Mouse (Mus musculus) inflammation-experienced regulatory T-cells, adult 6 months (primary cell): ENCODE data around the gene Traf2. TPM values are rescaled to one million over a fixed set of nuclear protein-coding genes. Genes with fewer than 3 reads are reported as not detected.
"Not testable (repeated sequence)": the region's sequence is repeated elsewhere in the genome, so short reads cannot be mapped to it uniquely, and the experiment has no call there.

Experiments
- ATAC-seq: one replicate; pipeline ENCODE4 v1.8.0; 2017
- polyA plus RNA-seq, 3 experiments: library from polyadenylated mRNA; unstranded; fragments of 100-300 nt; shearing (Covaris generic); gene quantifications; one replicate each; pipeline ENCODE4 v1.2.1; 2017

Gene Traf2
- polyA plus RNA-seq, 3 experiments from 2014 or later = 74.8 to 85.3 (median 76.1) TPM

DNA sequence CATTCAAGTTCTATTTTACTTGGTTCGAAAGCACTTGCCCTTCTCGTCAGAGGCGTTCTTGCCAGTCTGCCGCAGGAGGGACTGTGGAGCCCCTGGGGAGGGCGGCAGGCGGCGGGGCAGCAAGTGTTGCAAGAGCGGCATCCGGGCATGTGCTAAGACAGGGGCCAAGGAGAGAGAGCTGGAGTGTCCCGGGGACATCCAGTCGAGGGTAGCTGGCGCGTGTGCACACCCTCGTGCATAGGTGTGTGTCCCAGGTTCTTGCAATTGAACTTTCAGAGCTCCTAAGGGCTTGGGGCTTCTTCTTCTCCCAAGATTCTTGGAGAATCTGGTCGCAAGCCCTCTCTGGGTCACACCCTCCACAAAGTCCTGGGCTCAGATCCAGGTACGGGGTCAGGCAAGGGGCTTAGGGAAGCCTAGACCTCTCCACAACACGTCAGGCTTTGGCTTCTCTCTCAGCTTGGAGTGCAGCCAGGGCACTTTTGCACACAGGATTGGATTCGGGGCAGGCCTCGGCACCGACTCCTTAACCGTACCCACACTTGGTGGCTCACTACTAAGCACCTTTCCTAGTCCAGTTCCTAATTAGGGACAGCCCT, 28.8 kb upstream of the Traf2 start:
- ATAC-seq = no peak

DNA sequence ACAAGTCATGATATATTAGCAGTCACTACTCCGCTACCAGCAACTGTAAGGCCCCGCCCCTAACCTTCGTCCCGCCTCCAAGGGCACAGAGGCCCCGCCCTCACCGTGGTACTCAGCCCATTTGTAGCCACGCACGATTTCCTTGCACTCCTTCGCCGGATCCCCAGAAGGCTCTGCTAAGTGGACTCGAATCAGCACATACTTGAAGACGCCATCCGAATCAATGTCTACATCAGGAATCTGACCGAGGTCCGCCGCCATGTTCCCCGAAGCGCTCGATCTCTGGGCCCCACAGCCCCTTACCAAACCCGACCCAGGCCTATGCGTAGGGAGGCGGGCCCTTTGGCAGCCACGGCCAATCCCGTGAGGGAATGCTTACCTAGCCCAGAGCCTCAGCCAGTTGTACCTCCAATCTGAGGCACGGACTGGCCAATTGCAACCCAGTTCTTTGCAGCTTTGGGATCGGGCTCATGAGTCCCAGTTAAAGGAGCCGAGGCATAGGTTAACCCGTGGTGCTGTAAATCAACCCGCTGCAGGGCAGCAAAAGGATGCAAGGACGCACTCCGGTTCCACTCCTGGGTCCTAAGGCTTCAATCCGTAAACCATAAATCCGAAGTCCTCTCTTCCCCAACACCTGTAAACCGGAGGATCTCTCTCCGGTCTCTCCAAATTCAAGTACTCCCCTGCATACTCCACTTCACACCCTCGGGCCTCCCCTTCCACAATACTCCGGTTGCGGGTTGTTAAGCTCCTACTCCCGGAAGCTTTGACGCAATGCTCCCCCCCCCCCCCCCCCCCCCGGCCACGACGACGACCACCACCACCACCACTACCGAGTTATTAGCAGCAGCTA, 28.1 kb upstream of the Traf2 start, which contains the start of the genes Mamdc4 and Phpt1:
Gene Mamdc4, minus strand, starts transcription at position 267 of the 853 bp plus-strand sequence.
Gene Phpt1, minus strand, starts transcription at position 646 of the 853 bp plus-strand sequence.
- peak; percentile 95 for ATAC-seq

DNA sequence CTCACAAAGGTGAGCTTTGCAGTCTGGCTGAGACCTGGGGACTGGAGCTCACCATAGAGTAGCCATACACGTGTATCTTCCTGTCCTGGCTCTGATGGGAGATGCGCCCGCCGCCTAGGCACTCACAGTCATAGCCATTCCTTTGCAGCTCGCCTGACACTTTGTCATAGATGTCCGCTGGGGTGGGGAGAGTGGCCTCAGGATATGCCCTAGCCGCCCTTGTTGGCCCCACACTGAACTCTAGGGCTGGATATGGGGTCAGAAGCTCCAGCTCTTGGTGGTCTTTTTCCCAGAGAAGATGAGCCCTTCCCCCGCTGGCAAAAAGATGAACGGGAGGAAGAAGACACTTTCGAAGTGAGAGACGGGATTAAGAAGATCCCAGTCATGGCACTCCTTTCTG, 27.4 kb upstream of the Traf2 start:
- ATAC-seq = no peak

GRCm38 (mm10) chr2:25573068-25573467, 26.3 kb upstream of the Traf2 start:
- no peak for ATAC-seq

DNA sequence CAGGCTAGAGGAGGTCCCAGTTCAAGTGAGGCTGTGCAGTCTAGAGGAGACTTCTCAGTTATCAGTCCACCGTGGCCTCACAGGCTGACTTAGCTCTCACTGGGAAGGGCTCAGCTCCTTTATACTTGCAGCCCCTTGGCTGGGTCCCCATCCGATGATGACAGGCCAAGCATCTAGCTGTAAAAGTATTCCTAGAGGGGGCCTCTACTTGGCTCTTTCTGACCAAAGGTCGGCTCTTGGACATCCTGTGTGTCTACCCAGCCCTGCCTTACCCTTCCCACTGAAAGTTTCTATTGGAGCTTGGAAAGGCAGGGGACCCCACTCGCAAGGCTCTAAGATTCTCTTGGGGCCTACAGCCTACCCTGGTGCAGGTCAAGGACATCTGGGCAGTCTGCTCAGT, 24.5 kb upstream of the Traf2 start:
- no peak for ATAC-seq

DNA sequence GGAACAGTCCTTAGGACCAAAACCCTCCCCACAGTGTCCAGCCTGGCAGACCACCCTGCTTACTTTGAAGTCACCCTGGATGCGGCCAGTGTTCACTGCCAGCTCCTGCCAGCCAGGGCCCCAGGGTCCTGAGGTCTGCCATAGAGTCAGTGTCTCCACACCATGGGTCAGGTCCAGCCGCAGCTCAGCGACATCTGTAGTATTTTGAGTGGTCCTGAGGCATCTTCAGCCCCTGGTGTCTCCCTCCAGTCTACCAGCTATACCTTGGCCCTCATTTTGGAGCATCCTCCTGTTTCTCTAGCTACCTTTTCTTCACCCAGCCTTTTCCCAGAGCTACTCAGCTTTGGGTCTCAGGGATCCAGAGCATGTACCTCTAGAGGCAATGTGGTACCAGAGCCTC, 22.6 kb upstream of the Traf2 start:
- no peak for ATAC-seq

- no peak for ATAC-seq
These were observed 21.8 kb upstream of the Traf2 start for GRCm38 (mm10) chr2:25568473-25569019.

DNA sequence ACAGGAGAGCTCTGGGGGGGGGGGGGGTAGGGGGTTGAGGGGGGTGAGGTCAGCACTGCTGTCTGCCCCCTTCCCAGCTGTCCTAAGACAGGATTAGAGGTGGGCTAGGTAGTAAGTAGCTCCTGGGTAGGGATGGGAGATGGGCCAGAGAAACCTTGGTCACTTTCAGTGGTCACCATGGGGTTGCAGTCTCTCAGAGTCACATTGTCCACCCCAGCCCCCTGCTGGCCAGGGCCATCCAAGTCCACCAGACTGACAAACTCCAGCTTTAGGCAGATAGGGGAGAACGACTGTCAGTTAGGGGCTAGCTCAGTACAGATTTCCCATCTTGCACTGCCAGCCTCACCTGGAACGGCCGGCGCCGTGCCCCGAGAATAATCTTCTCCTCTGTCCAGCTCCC, 19.8 kb upstream of the Traf2 start:
- no peak for ATAC-seq

- ATAC-seq = no peak
These were observed 19.0 kb upstream of the Traf2 start for GRCm38 (mm10) chr2:25565741-25566140.

DNA sequence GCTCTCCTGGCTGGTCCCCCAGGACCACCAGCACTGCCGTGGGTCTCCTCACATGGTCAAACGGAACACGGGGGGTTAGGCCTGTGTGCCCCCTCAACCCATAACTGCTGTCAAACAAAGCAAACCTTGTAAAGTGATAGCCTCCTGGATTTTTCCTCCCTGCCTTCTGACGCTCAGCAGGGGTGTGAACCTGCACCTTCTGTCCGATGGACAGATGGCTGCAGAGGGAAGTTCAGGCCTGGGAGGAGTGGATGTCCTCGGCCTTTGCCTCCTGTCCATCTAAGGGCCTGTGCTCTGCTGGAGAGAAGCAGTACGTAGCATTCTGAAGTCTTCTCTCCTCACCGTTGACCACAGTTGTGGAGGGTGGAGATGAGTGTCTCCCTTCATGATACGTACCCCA, 15.2 kb upstream of the Traf2 start:
- ATAC-seq = no peak

DNA sequence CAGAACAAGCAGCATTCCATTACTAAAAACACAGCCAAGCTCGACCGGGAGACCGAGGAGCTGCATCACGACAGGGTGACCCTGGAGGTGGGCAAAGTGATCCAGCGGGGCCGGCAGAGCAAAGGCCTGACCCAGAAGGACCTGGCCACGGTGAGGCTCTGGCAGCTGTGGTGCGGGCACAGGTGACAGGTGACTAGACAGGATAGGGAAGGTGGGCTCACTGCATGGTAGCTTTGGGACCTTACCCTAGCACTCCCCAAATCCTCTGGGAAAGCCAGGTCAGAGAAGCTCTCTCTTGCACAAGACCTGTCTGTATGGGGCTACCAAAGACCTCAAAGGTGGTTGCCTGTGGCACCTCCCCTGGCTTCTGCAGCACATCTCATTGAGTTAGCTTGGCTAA, 13.8 kb upstream of the Traf2 start:
- ATAC-seq = no peak

- ATAC-seq = no peak
These were observed 12.0 kb upstream of the Traf2 start for GRCm38 (mm10) chr2:25558774-25559173.

DNA sequence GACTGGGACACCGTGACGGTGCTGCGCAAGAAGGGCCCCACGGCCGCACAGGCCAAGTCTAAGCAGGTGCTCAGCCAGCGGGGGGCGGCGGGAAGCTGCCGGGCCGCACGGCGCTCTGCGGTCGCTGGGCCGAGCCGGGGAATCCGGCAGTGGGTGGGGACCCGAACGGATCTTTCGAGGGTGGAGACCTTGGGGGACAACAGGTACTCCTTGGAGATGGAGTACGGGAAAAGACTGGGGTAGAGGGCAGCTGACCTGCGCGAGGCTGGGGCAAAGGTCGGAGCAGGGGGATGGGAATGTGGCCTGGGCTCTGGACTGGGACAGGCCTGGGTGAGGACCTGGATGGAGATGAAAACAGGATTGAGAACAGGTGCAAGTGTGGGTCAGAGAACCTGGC, 11.2 kb upstream of the Traf2 start:
- peak; percentile 38 for ATAC-seq

DNA sequence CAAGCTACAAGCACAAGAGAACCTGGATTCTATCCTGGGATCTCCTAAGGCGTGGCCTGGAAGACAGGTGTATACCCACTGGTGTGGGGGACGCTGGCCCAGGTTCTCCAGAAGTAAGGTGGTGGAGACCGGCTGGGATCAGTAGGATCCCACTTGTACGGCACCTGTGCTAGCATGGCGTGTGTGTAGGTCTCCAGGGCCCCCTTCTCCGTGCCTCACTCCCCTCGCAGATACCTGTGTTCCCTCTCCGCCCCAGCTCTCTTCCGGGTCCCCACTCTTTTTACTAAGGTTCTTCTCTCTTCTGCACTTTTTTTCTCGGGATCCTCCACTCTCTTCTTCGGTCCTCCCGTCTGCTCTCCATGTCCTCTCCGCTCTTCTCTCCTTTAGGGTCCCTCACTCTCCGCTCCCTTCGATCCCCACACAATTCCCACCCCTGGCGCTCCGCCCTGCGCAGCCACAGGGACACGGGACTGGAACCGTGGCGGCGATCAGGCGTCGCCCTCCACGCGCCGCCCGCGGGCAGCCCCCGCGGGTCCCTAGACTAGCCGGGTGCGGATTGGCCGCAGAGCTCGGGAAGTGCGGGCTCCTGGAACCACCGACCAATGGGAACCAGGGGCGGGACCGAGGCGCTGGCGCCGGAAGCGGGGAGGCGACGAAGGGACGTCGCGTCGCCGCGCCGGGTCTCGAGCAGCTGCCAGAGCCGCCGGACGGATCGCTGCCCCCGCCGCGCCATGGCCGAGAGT, 10.7 kb upstream of the Traf2 start, which contains the start of gene Edf1:
Gene Edf1, plus strand, starts transcription at position 627 of the 743 bp plus-strand sequence.
- peak; percentile 99 for ATAC-seq

DNA sequence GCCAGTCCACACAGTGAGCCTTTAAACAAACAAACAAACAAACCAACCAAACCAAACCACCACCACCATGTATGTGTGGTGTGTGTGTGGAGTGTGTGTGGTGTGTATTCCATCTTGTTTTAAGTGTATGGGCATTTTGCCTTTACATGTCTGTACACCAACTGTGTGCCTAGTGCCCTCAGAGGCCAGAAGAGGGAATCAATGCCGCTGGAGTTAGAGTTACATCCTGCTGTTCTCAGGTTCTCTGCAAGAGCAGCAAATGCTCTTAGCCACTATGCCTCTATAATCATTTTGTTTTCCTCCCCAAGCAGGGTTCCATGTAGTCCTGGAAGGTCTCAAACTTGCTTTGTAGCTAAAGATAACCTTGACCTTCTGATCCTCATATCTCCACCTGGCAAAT, 9.6 kb upstream of the Traf2 start:
- no peak for ATAC-seq

GRCm38 (mm10) chr2:25555479-25555878, 8.7 kb upstream of the Traf2 start:
- not testable (repeated sequence) for ATAC-seq

- ATAC-seq = not testable (repeated sequence)
These were observed 6.5 kb upstream of the Traf2 start for GRCm38 (mm10) chr2:25553171-25553786.

DNA sequence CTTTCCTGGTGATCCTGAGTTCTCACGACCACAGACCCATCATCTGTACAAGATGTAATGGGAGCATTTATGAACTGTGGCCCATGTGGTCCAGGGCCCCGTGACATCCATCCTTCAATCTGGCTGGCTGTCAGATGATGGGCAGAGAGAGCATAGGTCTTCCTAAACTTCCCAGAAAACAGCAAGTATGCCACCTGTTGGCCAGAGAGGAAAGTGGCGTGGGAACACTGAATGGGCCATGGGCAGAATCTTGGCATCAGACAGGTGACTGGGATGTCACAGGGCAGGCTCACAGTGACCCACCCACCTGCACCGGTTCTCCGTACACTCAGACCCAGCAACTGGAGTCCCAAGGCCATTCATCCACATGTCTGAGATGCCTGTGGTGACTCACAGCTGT, 4.4 kb upstream of the Traf2 start:
- ATAC-seq = no peak

- peak; percentile 73 for ATAC-seq
These were observed 2.6 kb upstream of the Traf2 start for GRCm38 (mm10) chr2:25549021-25549991.

DNA sequence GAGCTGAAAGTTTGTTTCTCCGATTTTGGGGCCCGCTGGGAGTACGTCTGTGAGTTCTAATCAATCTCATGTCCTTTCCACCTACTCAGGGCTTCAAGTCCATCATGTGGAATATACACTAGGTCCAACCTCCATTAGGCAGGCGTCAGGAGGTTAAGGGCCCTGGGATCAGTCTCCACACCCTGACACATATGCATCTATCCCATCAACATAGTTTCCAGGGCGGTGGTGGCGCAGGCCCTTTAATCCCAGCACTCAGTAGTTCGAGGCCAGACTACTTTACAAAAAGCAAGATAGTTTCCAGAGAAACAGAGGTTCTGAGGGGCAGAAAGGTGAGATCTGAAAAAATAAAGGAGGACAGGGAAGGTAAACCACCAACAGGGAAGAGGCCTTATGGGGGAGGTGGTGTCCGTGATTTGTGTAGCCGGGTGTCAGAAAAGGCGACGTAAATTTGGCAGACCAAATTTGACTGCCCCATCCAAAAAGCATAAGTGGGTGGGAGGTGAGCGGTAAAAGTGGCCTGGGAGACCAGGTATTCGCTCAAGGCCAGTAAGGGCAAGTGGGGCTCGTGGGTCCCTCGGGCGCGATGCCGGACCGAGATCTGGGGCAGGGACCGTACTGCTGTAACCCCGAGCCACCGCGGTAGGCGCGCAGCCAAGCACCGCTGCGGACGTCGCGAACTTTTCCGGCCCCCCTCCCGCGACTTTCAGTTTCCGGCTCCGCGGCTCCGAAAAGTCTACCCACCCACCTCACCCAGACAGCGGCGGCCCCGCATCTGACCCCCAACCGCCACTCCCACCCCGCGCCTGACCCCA, 537 bp downstream of the Traf2 start:
- ATAC-seq = peak; percentile 17
